Mouse (Mus musculus): Measurements from ENCODE around the gene Olfr531. TPM values are rescaled to one million over a fixed set of nuclear protein-coding genes. Genes with fewer than 3 reads are reported as not detected.

Olfr531 gene
- total RNA-seq (2021) = not detected
- not detected in 2 replicates for polyA plus RNA-seq (2012; rRNA removed)
- long read RNA-seq = 0 reads

DNA sequence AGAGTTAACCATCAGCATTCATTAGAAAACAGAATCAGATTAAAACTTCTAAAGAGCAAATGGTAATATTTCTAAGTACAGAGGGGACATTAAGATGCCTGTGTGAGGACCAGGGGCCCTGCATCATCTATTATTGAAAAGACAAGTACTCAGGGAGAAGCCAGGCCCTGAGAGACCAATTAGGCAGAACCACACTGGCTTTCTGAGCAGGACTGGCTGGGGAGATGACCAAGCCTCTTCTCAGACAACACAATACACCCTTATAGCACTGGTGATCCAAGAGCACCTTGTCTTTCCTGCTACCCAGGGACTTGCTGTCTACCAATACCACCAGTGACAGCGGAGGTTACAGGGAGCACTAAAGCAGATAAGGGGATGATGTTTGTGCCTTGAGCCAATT, at the start of gene Olfr531:
Olfr531 (minus strand) TSS at position 101 of the 400 bp plus-strand sequence.
- Histone ChIP-seq H3K27me3 (ENCODE audit: control insufficient read depth, insufficient read depth, low read length) (no peaks in the 10 kb centered on the region), H3K9ac (ENCODE audit: low read depth, low read length) (no peak within 1 kb of the TSS), H3K4me3 (no peak within 1 kb of the TSS), H3K27ac (no peak within 1 kb of the TSS), H3K79me2 (replicated peaks; ENCODE audit: control insufficient read depth, insufficient read depth, low read length) (no peaks in the 10 kb centered on the region), H3K36me3 (ENCODE audit: control insufficient read depth, insufficient read depth, low read length) (no peaks in the 10 kb centered on the region), H3K4me1 (ENCODE audit: control insufficient read depth, insufficient read depth, low read length) (no peaks in the 10 kb centered on the region)
- intact Hi-C loops (cut with DNase I) = no loop called here
- TF ChIP-seq EP300 (IDR thresholded peaks at IDR 0.05; ENCODE audit: insufficient read depth, low read depth, low read length) = no peak
- TF ChIP-seq CTCF (IDR thresholded peaks at IDR 0.05) = no peak
- TF ChIP-seq POLR2A (IDR thresholded peaks at IDR 0.05; ENCODE audit: insufficient read depth, low read depth, low read length) = no peak
- no peak for DNase-seq
- WGBS = 71% methylated on average over 1 of the region's 1 CpGs

DNA sequence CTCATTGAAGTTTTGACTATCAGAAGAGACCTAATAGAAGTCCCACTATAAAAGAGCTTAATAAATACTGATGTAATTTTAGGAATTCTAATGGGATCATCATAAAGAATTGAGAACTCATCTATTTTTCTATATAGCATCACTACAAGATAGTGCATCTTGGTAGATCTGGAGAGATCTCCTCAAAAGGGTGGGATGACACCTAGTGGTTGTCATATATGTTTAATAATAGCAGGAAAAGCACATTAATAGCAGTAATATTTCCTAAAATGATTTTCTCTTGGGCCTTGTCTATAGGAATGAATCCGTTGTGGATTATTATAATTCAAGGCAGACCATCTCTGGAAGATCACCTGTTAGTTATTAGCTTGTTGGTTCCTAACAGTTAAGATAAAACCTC, 40.4 kb upstream of the Olfr531 start:
- Histone ChIP-seq H3K36me3 (ENCODE audit: control insufficient read depth, insufficient read depth, low read length) (no peaks in the 10 kb centered on the region), H3K4me1 (ENCODE audit: control insufficient read depth, insufficient read depth, low read length) (no peaks in the 10 kb centered on the region), H3K79me2 (replicated peaks; ENCODE audit: control insufficient read depth, insufficient read depth, low read length) (no peaks in the 10 kb centered on the region), H3K4me3 (no peak overlapping the region), H3K9ac (ENCODE audit: low read depth, low read length) (no peak overlapping the region), H3K27me3 (ENCODE audit: control insufficient read depth, insufficient read depth, low read length) (no peaks in the 10 kb centered on the region), H3K27ac (no peak overlapping the region)
- TF ChIP-seq POLR2A (IDR thresholded peaks at IDR 0.05; ENCODE audit: insufficient read depth, low read depth, low read length) = no peak
- TF ChIP-seq CTCF (IDR thresholded peaks at IDR 0.05) = no peak
- TF ChIP-seq EP300 (IDR thresholded peaks at IDR 0.05; ENCODE audit: insufficient read depth, low read depth, low read length) = no peak
- DNase-seq = no peak
- 66% methylated on average over 1 of the region's 1 CpGs for WGBS
- intact Hi-C loops (cut with DNase I) = no loop called here

DNA sequence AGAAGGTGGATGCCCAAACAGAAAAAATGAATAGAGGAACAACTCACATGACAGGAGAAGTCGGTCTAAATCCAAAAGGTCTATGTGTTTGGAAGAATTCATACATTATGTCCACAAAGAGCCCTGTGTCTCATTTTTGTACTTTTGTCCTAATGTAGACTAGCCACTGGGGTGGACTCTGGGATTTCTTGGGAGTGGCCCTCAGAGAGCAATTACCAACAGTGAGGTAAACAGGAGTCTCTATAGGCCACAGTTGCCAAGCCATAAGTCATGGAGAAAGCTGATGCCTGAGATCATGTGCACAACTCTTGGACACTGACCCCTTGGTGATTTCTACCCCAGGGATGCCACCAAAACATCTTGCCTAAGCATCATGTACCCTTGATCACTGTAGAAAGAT, 18.8 kb upstream of the Olfr531 start, which contains the start of gene Olfr532:
Olfr532 (minus strand) TSS at position 101 of the 400 bp plus-strand sequence.
- WGBS = 88% methylated on average over 1 of the region's 1 CpGs
- no peaks in the 10 kb centered on the region for H3K36me3 ChIP-seq (ENCODE audit: control insufficient read depth, insufficient read depth, low read length)
- no peaks in the 10 kb centered on the region for H3K4me1 ChIP-seq (ENCODE audit: control insufficient read depth, insufficient read depth, low read length)
- DNase-seq = no peak
- no peaks in the 10 kb centered on the region for H3K79me2 ChIP-seq (replicated peaks; ENCODE audit: control insufficient read depth, insufficient read depth, low read length)
- H3K27ac ChIP-seq = no peak within 1 kb of the TSS
- intact Hi-C loops (cut with DNase I) = loop anchor here (2.0 kb wide), 1 partner anchor 107 kb away; no protein-coding TSS in a partner anchor
- no peaks in the 10 kb centered on the region for H3K27me3 ChIP-seq (ENCODE audit: control insufficient read depth, insufficient read depth, low read length)
- no peak within 1 kb of the TSS for H3K9ac ChIP-seq (ENCODE audit: low read depth, low read length)
- TF ChIP-seq CTCF (IDR thresholded peaks at IDR 0.05) (no peak), POLR2A (IDR thresholded peaks at IDR 0.05; ENCODE audit: insufficient read depth, low read depth, low read length) (no peak), EP300 (IDR thresholded peaks at IDR 0.05; ENCODE audit: insufficient read depth, low read depth, low read length) (no peak)
- H3K4me3 ChIP-seq = no peak within 1 kb of the TSS

- DNase-seq = no peak
- no peaks in the 10 kb centered on the region for H3K36me3 ChIP-seq (ENCODE audit: control insufficient read depth, insufficient read depth, low read length)
- no peaks in the 10 kb centered on the region for H3K79me2 ChIP-seq (replicated peaks; ENCODE audit: control insufficient read depth, insufficient read depth, low read length)
- H3K4me3 ChIP-seq = no peak overlapping the region
- TF ChIP-seq CTCF (IDR thresholded peaks at IDR 0.05) (no peak), EP300 (IDR thresholded peaks at IDR 0.05; ENCODE audit: insufficient read depth, low read depth, low read length) (no peak), POLR2A (IDR thresholded peaks at IDR 0.05; ENCODE audit: insufficient read depth, low read depth, low read length) (no peak)
- H3K9ac ChIP-seq (ENCODE audit: low read depth, low read length) = no peak overlapping the region
- no peak overlapping the region for H3K27ac ChIP-seq
- intact Hi-C loops (cut with DNase I) = no loop called here
- no peaks in the 10 kb centered on the region for H3K27me3 ChIP-seq (ENCODE audit: control insufficient read depth, insufficient read depth, low read length)
- 91% methylated on average over 2 of the region's 2 CpGs for WGBS
- no peaks in the 10 kb centered on the region for H3K4me1 ChIP-seq (ENCODE audit: control insufficient read depth, insufficient read depth, low read length)
Measured at GRCm38 (mm10) chr7:140376911-140377310, 25.8 kb downstream of the Olfr531 start.

GRCm38 (mm10) chr7:140376231-140376630, 26.5 kb downstream of the Olfr531 start, which contains the start of gene Olfr530:
Gene Olfr530 (minus strand): TSS chr7:140376331.
- no peak within 1 kb of the TSS for H3K9ac ChIP-seq (ENCODE audit: low read depth, low read length)
- 42% methylated on average over 1 of the region's 1 CpGs for whole genome bisulfite sequencing
- no peaks in the 10 kb centered on the region for H3K36me3 ChIP-seq (ENCODE audit: control insufficient read depth, insufficient read depth, low read length)
- intact Hi-C loops (cut with DNase I) = no loop called here
- TF ChIP-seq POLR2A (IDR thresholded peaks at IDR 0.05; ENCODE audit: insufficient read depth, low read depth, low read length) (no peak), CTCF (IDR thresholded peaks at IDR 0.05) (no peak), EP300 (IDR thresholded peaks at IDR 0.05; ENCODE audit: insufficient read depth, low read depth, low read length) (no peak)
- no peak for DNase-seq
- H3K79me2 ChIP-seq (replicated peaks; ENCODE audit: control insufficient read depth, insufficient read depth, low read length) = no peaks in the 10 kb centered on the region
- H3K4me3 ChIP-seq = no peak within 1 kb of the TSS
- no peaks in the 10 kb centered on the region for H3K27me3 ChIP-seq (ENCODE audit: control insufficient read depth, insufficient read depth, low read length)
- H3K27ac ChIP-seq = no peak within 1 kb of the TSS
- H3K4me1 ChIP-seq (ENCODE audit: control insufficient read depth, insufficient read depth, low read length) = no peaks in the 10 kb centered on the region

GRCm38 (mm10) chr7:140374300-140374699, 28.4 kb downstream of the Olfr531 start:
- H3K27me3 ChIP-seq (ENCODE audit: control insufficient read depth, insufficient read depth, low read length) = no peaks in the 10 kb centered on the region
- H3K36me3 ChIP-seq (ENCODE audit: control insufficient read depth, insufficient read depth, low read length) = no peaks in the 10 kb centered on the region
- no peak overlapping the region for H3K4me3 ChIP-seq
- H3K79me2 ChIP-seq (replicated peaks; ENCODE audit: control insufficient read depth, insufficient read depth, low read length) = no peaks in the 10 kb centered on the region
- no peak overlapping the region for H3K27ac ChIP-seq
- no peak overlapping the region for H3K9ac ChIP-seq (ENCODE audit: low read depth, low read length)
- 63% methylated on average over 4 of the region's 4 CpGs for WGBS
- TF ChIP-seq POLR2A (IDR thresholded peaks at IDR 0.05; ENCODE audit: insufficient read depth, low read depth, low read length) = no peak
- no peak for TF ChIP-seq CTCF (IDR thresholded peaks at IDR 0.05)
- H3K4me1 ChIP-seq (ENCODE audit: control insufficient read depth, insufficient read depth, low read length) = no peaks in the 10 kb centered on the region
- DNase-seq = no peak
- intact Hi-C loops (cut with DNase I) = no loop called here

Data from heart, adult 2 months (tissue).